Mouse (Mus musculus): ENCODE results near the gene Gm11011.

Gm11011 gene

DNA sequence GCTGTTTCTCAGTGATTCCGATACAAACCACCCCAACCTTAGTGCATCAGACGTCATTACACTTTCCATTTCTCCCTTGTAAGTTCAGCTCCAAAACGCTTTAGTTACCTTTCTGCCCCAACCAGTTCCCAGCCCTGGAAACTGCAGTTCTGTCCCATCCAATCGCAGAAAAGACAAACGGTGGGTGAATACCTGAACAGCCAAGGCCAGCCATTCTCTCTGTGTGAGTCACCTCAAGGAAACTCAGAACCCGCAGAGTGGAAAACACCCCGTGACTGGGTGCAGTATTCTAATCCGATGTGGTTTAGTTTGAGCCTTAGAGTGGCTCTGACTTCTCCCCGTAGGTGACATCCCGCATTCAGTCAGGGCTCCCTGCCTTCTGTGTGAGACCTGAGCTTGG, 2.2 kb upstream of the Gm11011 start:
- no peak for DNase-seq (ENCODE audit: extremely low spot score, low read depth, low spot score)

- no peak for DNase-seq (ENCODE audit: extremely low spot score, low read depth, low spot score)
Observed at GRCm38 (mm10) chr2:169586688-169587087, 857 bp downstream of the Gm11011 start.

GRCm38 (mm10) chr2:169585631-169586285, 1.8 kb downstream of the Gm11011 start:
- no peak for DNase-seq (ENCODE audit: extremely low spot score, low read depth, low spot score)

GRCm38 (mm10) chr2:169584745-169585456, 2.6 kb downstream of the Gm11011 start:
- no peak for DNase-seq (ENCODE audit: extremely low spot score, low read depth, low spot score)

- no peak for DNase-seq (ENCODE audit: extremely low spot score, low read depth, low spot score)
Observed at GRCm38 (mm10) chr2:169583476-169583875, 4.1 kb downstream of the Gm11011 start.

- DNase-seq (ENCODE audit: extremely low spot score, low read depth, low spot score), result no peak
Observed at GRCm38 (mm10) chr2:169577508-169578196, 9.9 kb downstream of the Gm11011 start.

- no peak for DNase-seq (ENCODE audit: extremely low spot score, low read depth, low spot score)
Observed at GRCm38 (mm10) chr2:169570063-169570462, 17.5 kb downstream of the Gm11011 start.

DNA sequence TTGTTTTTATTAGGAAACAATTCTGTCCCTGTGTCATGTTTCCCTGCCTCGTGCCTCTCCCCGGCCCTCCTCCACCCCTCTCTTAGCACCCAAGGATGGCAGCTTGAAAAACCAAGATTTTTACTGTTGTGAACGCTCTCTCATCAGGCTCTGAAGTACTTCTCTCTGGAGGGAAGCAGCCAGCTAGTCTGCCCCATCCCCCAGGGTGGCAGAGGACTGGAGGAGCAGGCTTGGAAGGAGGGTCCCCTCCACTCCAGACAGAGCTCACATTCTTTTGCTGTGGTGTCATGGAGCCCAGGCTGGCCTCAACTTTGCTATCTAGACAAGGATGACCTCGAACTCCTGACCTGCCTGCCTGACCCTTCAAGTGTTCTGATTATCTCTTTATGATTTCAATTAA, 21.4 kb downstream of the Gm11011 start:
- DNase-seq (ENCODE audit: extremely low spot score, low read depth, low spot score), result no peak

GRCm38 (mm10) chr2:169565751-169566150, 21.8 kb downstream of the Gm11011 start:
- no peak for DNase-seq (ENCODE audit: extremely low spot score, low read depth, low spot score)

GRCm38 (mm10) chr2:169545674-169546073, 41.9 kb downstream of the Gm11011 start:
- DNase-seq (ENCODE audit: extremely low spot score, low read depth, low spot score), result no peak

GRCm38 (mm10) chr2:169538906-169539305, 48.6 kb downstream of the Gm11011 start:
- no peak for DNase-seq (ENCODE audit: extremely low spot score, low read depth, low spot score)
